Mouse (Mus musculus) lung, postnatal 25 days (tissue): ENCODE results near the gene Nlgn3.
"Not testable (repeated sequence)": the region's sequence is repeated elsewhere in the genome, so short reads cannot be mapped to it uniquely, and the experiment has no call there.

Experiments
- DNase-seq: peaks from one replicate; pipeline ENCODE4 v3.0.0; 2022; ENCODE audit warnings: low spot score

The Nlgn3 gene

DNA sequence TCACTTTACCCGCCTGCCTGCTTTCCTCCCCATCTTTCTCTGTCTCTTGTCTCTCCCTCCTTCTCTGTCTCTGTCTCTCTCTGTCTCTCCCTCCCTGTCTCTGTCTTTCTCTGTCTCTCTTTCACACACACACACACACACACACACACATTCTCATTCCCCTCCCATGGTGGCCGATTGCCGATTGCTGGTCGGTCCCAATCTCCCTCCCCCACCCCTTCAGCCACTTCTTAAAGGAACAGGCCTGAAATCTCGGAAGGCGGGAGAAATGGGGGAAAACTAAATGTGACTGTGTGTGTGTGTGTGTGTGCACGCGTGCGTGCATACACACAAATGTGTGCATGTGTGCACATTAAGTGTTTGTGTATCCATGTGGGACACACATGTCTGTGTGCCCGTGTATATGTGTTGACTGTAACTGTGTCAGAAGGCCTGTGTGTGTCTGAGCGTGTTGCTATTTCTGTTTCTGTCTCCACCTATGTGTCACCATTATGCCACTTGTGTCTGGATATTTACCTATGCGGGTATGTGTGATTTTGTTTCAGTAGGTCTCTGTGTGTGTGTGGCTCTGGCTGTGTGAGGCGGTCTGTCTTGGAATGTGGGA is 1.6 kb downstream of the Nlgn3 start:
- no peak for DNase-seq

- DNase-seq: no peak
These were observed 2.7 kb downstream of the Nlgn3 start for GRCm38 (mm10) chrX:101301654-101302053.

DNA sequence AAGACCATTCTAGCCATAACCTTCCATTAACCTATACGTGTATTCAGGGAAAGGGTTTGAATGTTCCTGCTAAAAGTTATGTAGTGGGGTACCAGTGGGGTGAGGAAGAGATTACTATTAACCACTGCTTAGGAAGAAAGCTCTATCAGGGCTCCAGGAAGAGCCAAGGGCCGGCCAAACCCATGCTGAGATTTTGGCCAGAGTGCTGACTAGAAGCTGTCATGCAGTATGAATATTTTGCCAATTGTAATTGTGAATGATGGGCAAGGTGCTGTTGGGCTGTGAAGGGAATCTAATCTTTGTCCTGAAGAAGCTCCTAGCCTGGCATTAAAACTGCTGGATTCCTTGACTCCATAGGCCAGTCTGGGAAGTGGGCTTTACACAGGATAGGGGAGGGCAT is 5.7 kb downstream of the Nlgn3 start:
- DNase-seq: no peak

GRCm38 (mm10) chrX:101309299-101309698 is 10.3 kb downstream of the Nlgn3 start:
- no peak for DNase-seq

DNA sequence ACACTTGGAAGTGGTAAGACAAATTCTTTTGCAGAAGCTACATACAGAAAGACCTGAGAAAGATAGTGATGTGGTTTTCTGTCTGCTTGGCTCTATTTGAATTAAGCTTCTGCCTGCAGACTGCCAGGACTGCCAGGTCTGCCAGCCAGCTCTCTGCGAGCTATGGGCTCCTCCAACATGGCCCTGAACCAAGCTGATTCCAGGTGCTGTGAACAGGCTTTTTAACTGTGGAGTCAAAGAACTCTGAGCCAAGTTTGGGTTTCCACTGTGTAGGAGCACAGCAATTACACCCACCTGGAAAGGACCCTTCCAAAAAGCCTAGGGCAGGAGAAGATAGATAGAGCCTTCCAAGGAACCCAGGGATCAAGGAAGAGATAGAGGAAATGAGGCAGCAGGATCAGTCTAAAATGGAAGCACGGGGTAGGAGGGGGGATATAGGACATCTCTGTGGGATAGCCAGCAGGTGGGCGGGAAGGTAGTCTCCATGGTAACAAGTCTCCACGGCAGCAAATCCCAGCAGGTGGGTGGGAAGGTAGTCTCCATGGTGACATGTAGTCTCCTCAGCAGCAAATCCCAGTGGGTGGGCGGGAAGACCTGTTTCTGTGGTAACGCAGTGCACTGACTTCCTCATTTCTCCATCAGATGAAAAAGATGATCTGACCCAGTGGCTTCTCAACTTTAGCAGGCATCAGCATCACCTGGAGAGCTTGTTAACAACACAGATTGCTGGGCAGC is 14.8 kb downstream of the Nlgn3 start:
- DNase-seq: no peak

DNA sequence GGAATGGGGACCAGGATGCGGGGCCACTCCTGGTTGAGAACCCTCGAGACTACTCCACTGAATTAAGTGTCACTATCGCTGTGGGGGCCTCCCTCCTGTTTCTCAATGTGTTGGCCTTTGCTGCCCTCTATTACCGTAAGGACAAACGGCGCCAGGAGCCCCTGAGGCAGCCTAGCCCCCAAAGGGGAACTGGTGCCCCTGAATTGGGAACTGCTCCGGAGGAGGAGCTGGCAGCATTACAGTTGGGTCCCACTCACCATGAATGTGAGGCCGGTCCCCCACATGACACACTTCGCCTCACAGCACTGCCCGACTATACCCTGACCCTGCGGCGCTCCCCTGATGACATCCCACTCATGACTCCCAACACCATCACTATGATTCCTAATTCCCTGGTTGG is 20.8 kb downstream of the Nlgn3 start:
- no peak for DNase-seq

- no peak for DNase-seq
These were observed 27.3 kb downstream of the Nlgn3 start for GRCm38 (mm10) chrX:101325989-101326899.

DNA sequence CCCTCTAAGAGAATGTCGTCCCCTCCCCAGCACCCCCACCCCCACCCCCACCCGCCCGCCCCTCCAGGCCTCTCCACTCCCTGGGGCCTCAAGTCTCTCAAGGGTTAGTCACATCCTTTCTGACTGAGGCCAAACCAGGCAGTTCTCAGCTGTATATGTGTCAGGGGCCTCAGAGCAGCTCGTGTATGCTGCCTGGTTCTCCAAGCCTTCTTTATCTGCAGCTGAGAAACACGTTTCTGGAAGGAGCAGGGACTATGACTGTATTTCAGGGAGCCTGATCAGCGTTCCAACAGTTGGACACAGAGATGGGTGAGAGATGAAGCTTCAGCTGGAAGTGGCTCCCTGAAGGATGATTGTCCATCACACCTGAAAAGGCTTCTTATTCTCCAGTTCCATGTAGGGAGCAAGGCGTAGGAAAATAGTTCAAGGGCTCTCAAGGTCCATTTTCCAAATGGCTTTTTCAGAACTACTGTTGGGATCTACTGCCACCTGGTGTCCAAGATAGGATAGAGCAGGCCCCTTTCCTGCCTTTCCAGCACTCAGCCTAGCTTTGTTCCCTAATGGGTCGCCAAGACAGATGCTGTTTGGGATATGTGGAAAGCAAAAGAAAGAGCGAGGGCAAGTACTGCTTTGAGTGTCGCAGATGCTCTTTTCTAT is 30.5 kb downstream of the Nlgn3 start:
- peak; percentile 66 for DNase-seq

DNA sequence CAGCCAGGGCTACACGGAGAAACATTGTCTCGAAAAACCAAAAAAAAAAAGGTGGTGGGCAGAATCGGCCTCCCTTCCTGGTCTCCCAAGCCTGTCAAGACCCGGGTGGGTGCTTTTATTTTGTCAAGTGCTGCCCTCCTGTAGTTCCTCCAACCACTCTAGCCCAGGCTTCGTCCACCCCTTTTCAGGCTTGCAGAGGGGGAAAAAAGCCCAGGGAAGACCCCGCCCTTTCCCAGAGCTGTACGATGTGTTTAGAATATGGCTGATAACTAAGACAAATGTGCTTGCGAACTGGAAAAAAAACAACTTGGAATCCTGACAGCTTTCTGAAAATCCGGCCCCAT is 33.0 kb downstream of the Nlgn3 start:
- DNase-seq: no peak

GRCm38 (mm10) chrX:101332375-101333211 is 33.6 kb downstream of the Nlgn3 start:
- DNase-seq: peak; percentile 94

DNA sequence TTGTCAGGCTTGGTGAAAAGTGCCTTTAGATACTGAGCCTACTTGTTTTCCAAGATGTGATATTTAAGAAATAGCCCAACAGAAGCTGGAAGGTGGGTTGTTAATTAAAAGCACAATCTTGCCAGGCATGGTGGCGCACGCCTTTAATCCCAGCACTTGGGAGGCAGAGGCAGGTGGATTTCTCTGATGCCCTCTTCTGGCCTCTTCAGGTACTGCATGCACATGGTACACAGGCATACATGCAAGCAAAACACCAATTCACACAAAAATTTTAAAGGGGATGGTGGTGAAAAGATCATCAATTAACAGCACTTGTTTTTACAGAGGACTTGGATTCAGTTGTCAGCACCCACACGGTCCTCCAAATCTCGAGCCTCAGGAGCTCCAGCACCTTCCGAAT is 35.6 kb downstream of the Nlgn3 start:
- no peak for DNase-seq

GRCm38 (mm10) chrX:101338666-101339065 is 39.7 kb downstream of the Nlgn3 start:
- DNase-seq: no peak

GRCm38 (mm10) chrX:101342837-101343236 is 43.9 kb downstream of the Nlgn3 start:
- not testable (repeated sequence) for DNase-seq

DNA sequence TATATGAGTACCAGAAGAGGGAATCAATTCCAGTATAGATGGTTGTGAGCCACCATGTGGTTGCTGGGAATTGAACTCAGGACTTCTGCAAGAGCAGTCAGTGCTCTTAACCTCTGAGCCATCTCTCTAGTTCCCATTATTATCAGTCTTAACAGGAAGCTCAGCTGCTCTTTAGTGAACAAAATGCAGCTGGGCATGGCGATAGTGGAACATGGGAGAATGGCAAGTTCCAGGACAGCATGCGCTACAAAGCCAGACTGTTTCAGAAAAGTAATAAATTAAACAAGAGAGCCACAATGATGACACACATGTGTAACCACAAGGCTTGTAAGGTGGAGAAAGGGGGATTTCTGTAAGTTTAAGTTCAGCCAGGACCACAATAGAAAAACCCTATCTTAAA is 46.5 kb downstream of the Nlgn3 start:
- no peak for DNase-seq

GRCm38 (mm10) chrX:101346475-101346874 is 47.5 kb downstream of the Nlgn3 start:
- DNase-seq: no peak

- DNase-seq: no peak
These were observed 52.2 kb downstream of the Nlgn3 start for GRCm38 (mm10) chrX:101351188-101351587.

DNA sequence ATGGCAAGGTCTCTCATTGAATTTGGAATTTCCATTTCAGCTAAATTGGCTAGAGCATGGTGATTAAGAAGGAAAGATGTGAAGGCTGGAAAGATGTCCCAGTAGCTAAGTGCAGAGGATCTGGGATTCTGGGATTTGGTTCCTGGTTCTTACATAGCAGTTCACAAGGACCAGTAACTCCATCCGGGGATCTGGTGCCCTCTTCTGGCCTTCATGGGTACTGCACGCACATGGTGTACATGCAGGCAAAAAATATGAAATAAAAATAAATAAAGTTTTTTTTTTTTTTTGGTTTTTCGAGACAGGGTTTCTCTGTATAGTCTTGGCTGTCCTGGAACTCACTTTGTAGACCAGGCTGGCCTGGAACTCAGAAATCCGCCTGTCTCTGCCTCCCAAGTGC is 59.9 kb downstream of the Nlgn3 start:
- not testable (repeated sequence) for DNase-seq

- DNase-seq: peak; percentile 12
These were observed 70.0 kb downstream of the Nlgn3 start for GRCm38 (mm10) chrX:101369001-101369400.

DNA sequence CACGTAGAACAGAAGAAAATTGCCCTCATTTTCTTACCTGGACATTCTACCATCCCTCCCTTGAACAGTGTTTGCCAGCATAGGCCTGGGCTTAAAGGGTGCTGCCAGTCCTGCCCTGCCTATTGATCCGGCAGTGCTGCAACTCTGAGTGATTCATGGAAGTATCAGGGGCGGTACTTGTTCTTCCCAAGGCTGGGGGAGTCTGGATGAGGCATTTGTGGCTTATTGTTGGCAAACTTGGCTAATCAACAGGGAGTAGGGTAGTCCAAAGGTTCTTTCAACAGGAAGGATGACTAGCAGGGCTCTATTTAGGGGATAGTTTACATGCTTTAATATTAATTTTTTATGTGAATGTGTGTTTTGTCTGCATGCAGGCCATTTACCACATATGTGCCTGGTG is 71.6 kb downstream of the Nlgn3 start:
- no peak for DNase-seq

GRCm38 (mm10) chrX:101372946-101373345 is 74.0 kb downstream of the Nlgn3 start:
- DNase-seq: no peak
